Mouse (Mus musculus) c-Kit-positive CD71-positive TER-119-positive erythroid progenitor cells, embryonic 14.5 days (primary cell): ENCODE results near the gene Gnptab.
A peak's percentile ranks its signal among the peaks of the same experiment; 100 is the strongest.
"Not testable (repeated sequence)": the region's sequence is repeated elsewhere in the genome, so short reads cannot be mapped to it uniquely, and the experiment has no call there.

Source experiments
- DNase-seq: peaks from one replicate; pipeline ENCODE4 v3.0.0-alpha.2; 2013; ENCODE audit warnings: low spot score

Gene Gnptab

GRCm38 (mm10) chr10:88379013-88379885, at the start of gene Gnptab, which contains the start of gene Dram1:
TSS of gene Gnptab (plus strand) at chr10:88379132.
TSS of gene Dram1 (minus strand) at chr10:88379080.
- DNase-seq = peak; percentile 74

GRCm38 (mm10) chr10:88330695-88331094, 48.2 kb upstream of the Gnptab start:
- DNase-seq = no peak

GRCm38 (mm10) chr10:88340660-88341059, 38.3 kb upstream of the Gnptab start:
- DNase-seq = no peak

- no peak for DNase-seq
These were observed 37.6 kb upstream of the Gnptab start for GRCm38 (mm10) chr10:88341368-88341767.

GRCm38 (mm10) chr10:88345899-88346401, 33.0 kb upstream of the Gnptab start:
- no peak for DNase-seq

GRCm38 (mm10) chr10:88346454-88347245, 32.3 kb upstream of the Gnptab start:
- DNase-seq = no peak

GRCm38 (mm10) chr10:88349800-88350199, 29.1 kb upstream of the Gnptab start:
- no peak for DNase-seq

GRCm38 (mm10) chr10:88350687-88351086, 28.2 kb upstream of the Gnptab start:
- no peak for DNase-seq

- DNase-seq = no peak
These were observed 27.4 kb upstream of the Gnptab start for GRCm38 (mm10) chr10:88351411-88352103.

GRCm38 (mm10) chr10:88352549-88352948, 26.4 kb upstream of the Gnptab start:
- no peak for DNase-seq

- DNase-seq = no peak
These were observed 24.3 kb upstream of the Gnptab start for GRCm38 (mm10) chr10:88354599-88354998.

GRCm38 (mm10) chr10:88356114-88356982, 22.6 kb upstream of the Gnptab start:
- no peak for DNase-seq

GRCm38 (mm10) chr10:88356983-88357559, 21.9 kb upstream of the Gnptab start:
- no peak for DNase-seq

GRCm38 (mm10) chr10:88362218-88362617, 16.7 kb upstream of the Gnptab start:
- no peak for DNase-seq

- DNase-seq = no peak
These were observed 14.7 kb upstream of the Gnptab start for GRCm38 (mm10) chr10:88364221-88364620.

GRCm38 (mm10) chr10:88369233-88369632, 9.7 kb upstream of the Gnptab start:
- no peak for DNase-seq

GRCm38 (mm10) chr10:88371793-88372192, 7.1 kb upstream of the Gnptab start:
- no peak for DNase-seq

GRCm38 (mm10) chr10:88372436-88372835, 6.5 kb upstream of the Gnptab start:
- no peak for DNase-seq

- not testable (repeated sequence) for DNase-seq
These were observed 6.0 kb upstream of the Gnptab start for GRCm38 (mm10) chr10:88372945-88373344.

GRCm38 (mm10) chr10:88374984-88375383, 3.9 kb upstream of the Gnptab start:
- no peak for DNase-seq

- DNase-seq = peak; percentile 77
These were observed 2.2 kb upstream of the Gnptab start for GRCm38 (mm10) chr10:88376770-88377169.
